Mouse (Mus musculus) limb, embryonic 14.5 days (tissue): Measurements from ENCODE around the gene Adgrg5. TPM values are rescaled to one million over a fixed set of nuclear protein-coding genes. Genes with fewer than 3 reads are reported as not detected.

Experiments used
- ATAC-seq: fragments of 200-750 bp; cut with Nextera tagmentation; 2 replicates; pipeline ENCODE4 v1.8.0; 2017; ENCODE audit warnings: low read depth, moderate number of reproducible peaks, moderate TSS enrichment; ENCODE audit not compliant: low FRiP score
- DNase-seq: peaks from one replicate; pipeline ENCODE4 v3.0.0-alpha.2; 2015; ENCODE audit warnings: low spot score
- H3K27ac ChIP-seq: fragments of 300-500 bp; sonication (generic); replicated peaks from 2 replicates; pipeline ENCODE4 v1.5.1; 2014; ENCODE audit warnings: low read depth, mild to moderate bottlenecking, low read length, moderate library complexity, mixed read lengths
- H3K27me3 ChIP-seq: fragments of 300-500 bp; sonication (generic); 2 replicates; pipeline ENCODE4 v1.6.1; 2014; ENCODE audit warnings: low read length, mixed read lengths; ENCODE audit not compliant: control insufficient read depth, insufficient read depth
- H3K36me3 ChIP-seq: fragments of 300-500 bp; sonication (generic); 2 replicates; pipeline ENCODE4 v1.6.1; 2014; ENCODE audit warnings: mild to moderate bottlenecking, low read length, moderate library complexity, mixed read lengths; ENCODE audit not compliant: control insufficient read depth, insufficient read depth
- H3K4me1 ChIP-seq: fragments of 300-500 bp; sonication (generic); 2 replicates; pipeline ENCODE4 v1.6.1; 2014; ENCODE audit warnings: antibody characterized with exemption, low read length, mixed read lengths; ENCODE audit not compliant: control insufficient read depth, insufficient read depth
- H3K4me2 ChIP-seq: fragments of 300-500 bp; sonication (generic); replicated peaks from 2 replicates; pipeline ENCODE4 v1.6.1; 2014; ENCODE audit warnings: low read depth, mild to moderate bottlenecking, low read length, moderate library complexity; ENCODE audit not compliant: severe bottlenecking
- H3K4me3 ChIP-seq: fragments of 300-500 bp; sonication (generic); replicated peaks from 2 replicates; pipeline ENCODE4 v1.5.1; 2014; ENCODE audit warnings: low read length
- H3K9ac ChIP-seq: fragments of 300-500 bp; sonication (generic); 2 replicates; pipeline ENCODE4 v1.6.1; 2014; ENCODE audit warnings: mild to moderate bottlenecking, low read depth, low read length, moderate library complexity; ENCODE audit not compliant: severe bottlenecking
- H3K9me3 ChIP-seq: fragments of 300-500 bp; sonication (generic); 2 replicates; pipeline ENCODE4 v1.6.1; 2016; ENCODE audit warnings: low read length; ENCODE audit not compliant: control insufficient read depth
- POLR2A ChIP-seq: fragments of 200-500 bp; IDR thresholded peaks from 2 replicates; pipeline ENCODE4 v1.8.0; 2012; ENCODE audit warnings: inconsistent platforms, mild to moderate bottlenecking, moderate library complexity, borderline replicate concordance; ENCODE audit not compliant: insufficient read depth, insufficient read length; ENCODE audit errors: extremely low read depth
- WGBS: fragments of 180-500 bp; shearing (Covaris S2); extraction: QIAGEN DNeasy Blood & Tissue Kit; methylation state at CpG from one replicate; pipeline ENCODE4 v1.1.7; 2014; 5-methylcytosine and 5-hydroxymethylcytosine counted together
- polyA plus RNA-seq, 2 experiments: library from polyadenylated mRNA; depleted of rRNA in 1 of 2; stranded (reverse) in 1 of 2; unstranded in 1 of 2; fragments of >200 nt; fragmentation: Nextera tagmentation in 1 of 2; extraction: Ambion mirVana in 1 of 2; gene quantifications; 2 replicates each; pipeline versions ENCODE4 v1.2.1 to v1.2.3; 2012 to 2014

Gene Adgrg5
- polyA plus RNA-seq, 2 experiments: 0.33 to 0.45 TPM

- peaks cover 35% of the 10 kb centered on the region for H3K4me1 ChIP-seq
- DNase-seq (no peak), ATAC-seq (no peak)
- WGBS: 60% methylated on average over 8 of the region's 8 CpGs
- no peak overlapping the region for H3K9ac ChIP-seq
- no peaks in the 10 kb centered on the region; the same call in 1 of the 2 replicates for H3K27me3 ChIP-seq
- H3K36me3 ChIP-seq: no peaks in the 10 kb centered on the region
- H3K4me3 ChIP-seq: no peak overlapping the region
- no peak overlapping the region for H3K27ac ChIP-seq
- no peak overlapping the region for H3K4me2 ChIP-seq
- TF ChIP-seq POLR2A: no peak
- H3K9me3 ChIP-seq: no peaks in the 10 kb centered on the region
Observed at GRCm38 (mm10) chr8:94980976-94981375, 57.5 kb downstream of the Adgrg5 start.

GRCm38 (mm10) chr8:94981848-94982247, 58.4 kb downstream of the Adgrg5 start:
- Histone ChIP-seq H3K27me3 (no peaks in the 10 kb centered on the region; the same call in 1 of the 2 replicates), H3K27ac (no peak overlapping the region), H3K9ac (no peak overlapping the region), H3K4me1 (peaks cover 33% of the 10 kb centered on the region), H3K4me3 (no peak overlapping the region), H3K36me3 (no peaks in the 10 kb centered on the region), H3K9me3 (no peaks in the 10 kb centered on the region), H3K4me2 (no peak overlapping the region)
- ATAC-seq (no peak), DNase-seq (no peak)
- 69% methylated on average over 7 of the region's 7 CpGs for WGBS
- TF ChIP-seq POLR2A: no peak

- H3K4me1 ChIP-seq: peaks cover 20% of the 10 kb centered on the region
- H3K4me2 ChIP-seq: no peak overlapping the region
- no peak overlapping the region for H3K9ac ChIP-seq
- no peak overlapping the region for H3K27ac ChIP-seq
- DNase-seq (no peak), ATAC-seq (no peak)
- TF ChIP-seq POLR2A: no peak
- H3K36me3 ChIP-seq: no peaks in the 10 kb centered on the region
- no peaks in the 10 kb centered on the region for H3K9me3 ChIP-seq
- no peak overlapping the region for H3K4me3 ChIP-seq
- WGBS: 8% methylated on average over 5 of the region's 5 CpGs
- no peaks in the 10 kb centered on the region for H3K27me3 ChIP-seq
Observed at GRCm38 (mm10) chr8:94983146-94983545, 59.7 kb downstream of the Adgrg5 start.

GRCm38 (mm10) chr8:94983881-94984516, 60.5 kb downstream of the Adgrg5 start:
- H3K4me2 ChIP-seq: no peak overlapping the region
- H3K4me3 ChIP-seq: no peak overlapping the region

GRCm38 (mm10) chr8:94985023-94985422, 61.5 kb downstream of the Adgrg5 start:
- peaks cover 16% of the 10 kb centered on the region for H3K4me1 ChIP-seq
- no peak for TF ChIP-seq POLR2A
- H3K9me3 ChIP-seq: no peaks in the 10 kb centered on the region
- no peak overlapping the region for H3K4me3 ChIP-seq
- H3K9ac ChIP-seq: no peak overlapping the region
- 94% methylated on average over 6 of the region's 6 CpGs for WGBS
- DNase-seq (no peak), ATAC-seq (no peak)
- no peaks in the 10 kb centered on the region for H3K27me3 ChIP-seq
- H3K4me2 ChIP-seq: no peak overlapping the region
- H3K27ac ChIP-seq: no peak overlapping the region
- no peaks in the 10 kb centered on the region for H3K36me3 ChIP-seq

More at GRCm38 (mm10) chr8:94983881-94984516, 60.5 kb downstream of the Adgrg5 start:
- H3K36me3 ChIP-seq: no peaks in the 10 kb centered on the region
- H3K27ac ChIP-seq: no peak overlapping the region; the same call in 1 of the 2 replicates
- DNase-seq: no peak
- TF ChIP-seq POLR2A: no peak
- 31% methylated on average over 9 of the region's 10 CpGs for WGBS
- H3K9me3 ChIP-seq: no peaks in the 10 kb centered on the region
- H3K9ac ChIP-seq: no peak overlapping the region
- peaks cover 16% of the 10 kb centered on the region for H3K4me1 ChIP-seq
- H3K27me3 ChIP-seq: no peaks in the 10 kb centered on the region
- peak; percentile 37; the same call in 1 of the 2 replicates for ATAC-seq

GRCm38 (mm10) chr8:94986676-94987075, 63.2 kb downstream of the Adgrg5 start:
- no peak for TF ChIP-seq POLR2A
- H3K9ac ChIP-seq: no peak overlapping the region
- ATAC-seq (no peak), DNase-seq (no peak)
- H3K4me3 ChIP-seq: no peak overlapping the region
- H3K4me1 ChIP-seq: peaks cover 16% of the 10 kb centered on the region
- H3K9me3 ChIP-seq: no peaks in the 10 kb centered on the region
- H3K27ac ChIP-seq: no peak overlapping the region
- no peaks in the 10 kb centered on the region for H3K27me3 ChIP-seq
- no peak overlapping the region for H3K4me2 ChIP-seq
- WGBS: 62% methylated on average over 5 of the region's 5 CpGs
- H3K36me3 ChIP-seq: no peaks in the 10 kb centered on the region
